Mouse (Mus musculus): ENCODE data around the gene Pex7. TPM values are rescaled to one million over a fixed set of nuclear protein-coding genes. Genes with fewer than 3 reads are reported as not detected.
"Not testable (repeated sequence)": the region's sequence is repeated elsewhere in the genome, so short reads cannot be mapped to it uniquely, and the experiment has no call there.

Gene Pex7
- total RNA-seq, 2 experiments from 2014 or later, result 26.1 to 27.4 TPM

DNA sequence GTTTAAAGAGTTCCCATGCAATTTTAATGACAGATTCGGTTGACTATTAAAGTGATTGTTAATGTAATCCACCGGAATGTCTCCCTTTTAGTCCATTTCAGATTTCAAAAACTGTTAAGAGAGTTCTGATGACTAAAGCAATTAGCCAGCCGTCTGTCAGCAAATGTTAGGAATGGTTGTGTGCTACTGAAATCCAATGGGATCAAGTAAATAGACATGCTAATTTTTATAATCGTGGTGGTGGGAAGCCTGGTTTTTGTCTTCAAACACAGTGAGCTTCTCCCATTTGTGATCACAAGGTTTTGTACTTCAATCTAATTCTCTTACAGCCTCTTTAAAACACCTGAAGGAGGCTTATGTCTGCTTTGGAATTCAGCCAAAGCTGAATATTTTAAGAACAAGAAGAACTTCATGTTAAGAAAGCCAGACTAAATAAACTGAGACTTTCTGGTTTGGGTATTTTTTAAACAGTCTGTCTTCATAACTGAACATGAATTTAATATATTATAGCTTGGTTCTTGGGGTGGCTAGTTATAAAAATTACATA, 28.4 kb upstream of the Pex7 start:
- no peak for DNase-seq (ENCODE audit: low spot score in 2 of 2)
- intact Hi-C loops (cut with DNase I), result loop anchor here (10.0 kb wide), 1 partner anchor 69 kb away; no protein-coding TSS in a partner anchor

- DNase-seq (ENCODE audit: low spot score in 2 of 2), result no peak
- intact Hi-C loops (cut with DNase I), result loop anchor here (10.0 kb wide), 1 partner anchor 70 kb away; no protein-coding TSS in a partner anchor
These were observed 27.8 kb upstream of the Pex7 start for GRCm38 (mm10) chr10:19935295-19935623.

GRCm38 (mm10) chr10:19934384-19935294, 27.1 kb upstream of the Pex7 start, which contains the start of gene Map3k5:
Gene Map3k5 (plus strand): TSS chr10:19934472.
- intact Hi-C loops (cut with DNase I), result loop anchor here (1.0 to 10.0 kb wide), 3 partner anchors 70 to 188 kb away; no protein-coding TSS in a partner anchor
- peak; percentile 22 to 36 for DNase-seq (ENCODE audit: low spot score in 2 of 2)

DNA sequence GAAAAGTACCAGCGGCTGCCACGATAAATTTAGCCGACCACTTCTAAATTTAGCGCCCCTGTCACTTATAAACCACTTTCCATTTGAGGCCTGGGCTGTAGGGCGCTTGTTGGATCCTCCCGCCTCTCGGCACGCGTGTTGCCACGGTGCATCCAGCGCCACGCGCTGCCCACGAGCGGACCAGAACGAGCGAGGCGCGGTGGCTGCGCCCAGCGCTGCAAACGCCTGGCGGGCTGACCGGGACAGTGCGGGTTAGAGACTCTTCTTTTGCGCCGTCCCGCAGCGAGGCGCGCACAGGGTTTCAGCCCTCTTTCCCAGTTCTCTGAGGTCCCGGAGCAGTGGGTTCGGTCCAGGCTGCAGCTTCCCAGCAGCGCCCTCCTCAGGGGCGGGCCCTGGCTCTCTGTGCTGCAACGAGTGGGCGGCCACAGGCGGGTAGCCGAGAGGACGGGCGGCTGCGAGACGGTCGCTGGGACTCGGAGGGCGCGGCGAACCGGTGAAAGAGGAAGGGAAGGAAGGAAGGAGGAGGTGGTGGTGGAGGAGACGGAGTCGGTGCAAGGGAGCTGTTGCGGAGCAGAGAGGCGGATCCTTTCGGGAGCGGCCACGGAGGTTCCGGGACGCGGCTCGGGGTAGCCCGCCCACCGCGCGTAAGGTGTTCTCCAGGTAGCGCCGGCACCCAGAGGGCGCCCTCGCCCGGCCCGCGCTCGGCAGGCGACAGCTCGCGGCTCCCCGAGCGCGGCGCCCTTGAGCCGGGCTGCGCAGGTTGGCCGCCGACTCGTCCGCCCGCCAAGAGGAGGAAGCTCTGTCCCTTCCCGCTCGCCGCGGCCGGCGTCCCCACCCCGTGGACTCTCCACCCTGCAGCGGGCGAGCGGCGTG, 26.3 kb upstream of the Pex7 start:
- peak; percentile 65 to 77 for DNase-seq (ENCODE audit: low spot score in 2 of 2)
- intact Hi-C loops (cut with DNase I), result loop anchor here (1.0 to 10.0 kb wide), 3 partner anchors 71 to 189 kb away; no protein-coding TSS in a partner anchor

DNA sequence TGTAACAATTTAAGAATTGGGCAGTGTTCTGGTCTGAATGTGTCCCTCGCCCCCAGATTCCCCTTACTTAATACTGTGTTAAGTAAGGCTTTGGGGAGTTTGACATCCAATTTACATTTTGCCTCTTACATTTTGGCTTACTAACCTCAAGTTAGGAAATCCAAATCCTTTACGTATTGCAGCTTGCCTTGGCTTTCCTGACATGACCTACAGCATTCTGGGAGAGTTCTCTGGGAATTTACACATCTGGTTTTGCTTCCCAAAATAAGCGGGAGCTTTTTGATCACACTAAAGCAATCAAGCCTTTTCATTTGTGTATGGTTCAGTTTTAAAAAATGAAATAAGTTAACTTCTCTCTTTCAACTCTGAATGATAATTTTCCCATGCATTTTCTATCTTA, 25.5 kb upstream of the Pex7 start:
- DNase-seq (ENCODE audit: low spot score in 2 of 2), result no peak
- intact Hi-C loops (cut with DNase I), result loop anchor here (5.0 to 10.0 kb wide), 2 partner anchors 72 to 189 kb away; no protein-coding TSS in a partner anchor

DNA sequence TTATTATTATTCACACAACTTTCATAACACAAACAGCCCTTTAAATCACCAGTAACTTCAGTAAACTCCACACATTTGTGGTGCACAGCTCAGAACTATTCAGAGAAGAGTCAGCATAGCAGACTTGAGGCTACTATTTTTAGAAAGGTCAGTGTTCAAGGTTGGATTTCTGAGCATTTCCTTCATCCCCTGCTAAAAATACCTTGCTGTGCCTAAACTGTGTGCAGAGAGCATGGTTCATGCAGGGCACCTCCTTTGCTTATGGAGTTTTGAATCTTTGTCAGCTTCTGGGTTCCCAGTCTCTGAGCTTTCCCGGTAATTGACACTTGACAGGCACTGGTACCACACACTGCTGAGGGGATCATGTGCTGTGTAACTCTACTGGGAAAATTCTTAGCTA, 20.7 kb upstream of the Pex7 start:
- DNase-seq (ENCODE audit: low spot score in 2 of 2), result no peak
- intact Hi-C loops (cut with DNase I), result no loop called here

DNA sequence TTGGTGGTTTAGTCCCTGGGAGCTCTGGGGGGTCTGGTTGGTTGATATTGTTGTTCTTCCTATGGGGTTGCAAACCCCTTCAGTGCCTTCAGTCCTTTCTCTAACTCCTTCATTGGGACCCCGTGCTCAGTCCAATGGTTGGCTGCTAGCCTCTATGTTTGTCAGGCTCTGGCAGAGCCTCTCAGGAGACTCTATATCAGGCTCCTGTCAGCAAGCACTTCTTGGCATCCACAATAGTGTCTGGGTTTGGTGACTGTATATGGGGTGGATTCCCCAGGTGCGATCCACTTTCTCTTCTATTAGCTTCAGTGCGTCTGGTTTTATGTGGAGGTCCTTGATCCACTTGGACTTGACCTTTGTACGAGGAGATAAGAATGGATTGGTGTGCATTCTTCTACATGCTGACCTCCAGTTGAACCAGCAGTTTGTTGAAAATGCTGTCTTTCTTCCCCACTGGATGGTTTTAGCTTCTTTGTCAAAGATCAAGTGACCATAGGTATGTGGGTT, 19.0 kb upstream of the Pex7 start:
- DNase-seq (ENCODE audit: low spot score in 2 of 2); intact Hi-C loops (cut with DNase I): not testable (repeated sequence)

DNA sequence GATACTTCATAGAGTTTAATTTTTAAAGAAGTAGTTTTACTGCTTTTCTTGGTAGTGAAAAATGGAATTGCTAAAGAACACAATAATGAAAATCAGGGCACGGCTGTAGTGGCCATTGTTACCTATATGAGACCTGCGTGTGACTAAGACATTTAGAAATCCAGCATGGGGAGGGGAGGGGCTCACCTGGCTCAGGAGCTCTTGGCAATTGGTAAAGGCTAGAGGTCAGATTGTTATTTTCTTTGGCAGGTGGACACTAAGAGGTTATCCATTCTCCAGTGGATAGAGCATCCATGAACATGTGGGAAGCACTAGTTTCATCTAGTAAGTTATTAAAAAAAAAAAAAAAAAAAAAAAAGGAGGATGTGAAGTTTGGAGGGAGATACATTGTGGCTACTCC, 16.8 kb upstream of the Pex7 start:
- intact Hi-C loops (cut with DNase I), result no loop called here

GRCm38 (mm10) chr10:19922410-19922809, 14.9 kb upstream of the Pex7 start:
- no peak for DNase-seq (ENCODE audit: low spot score in 2 of 2)
- intact Hi-C loops (cut with DNase I), result no loop called here

More for the DNA sequence above, 16.8 kb upstream of the Pex7 start:
- no peak for DNase-seq (ENCODE audit: low spot score in 2 of 2)

- intact Hi-C loops (cut with DNase I), result no loop called here
- peak; percentile 73 to 89 for DNase-seq (ENCODE audit: low spot score in 2 of 2)
These were observed 7.8 kb upstream of the Pex7 start for GRCm38 (mm10) chr10:19915301-19915700.

GRCm38 (mm10) chr10:19913806-19914205, 6.3 kb upstream of the Pex7 start:
- no peak for DNase-seq (ENCODE audit: low spot score in 2 of 2)
- intact Hi-C loops (cut with DNase I), result loop anchor here (5.0 kb wide), 2 partner anchors 158 to 213 kb away; no protein-coding TSS in a partner anchor

- intact Hi-C loops (cut with DNase I), result loop anchor here (5.0 kb wide), 2 partner anchors 161 to 216 kb away; no protein-coding TSS in a partner anchor
These were observed 4.1 kb upstream of the Pex7 start for GRCm38 (mm10) chr10:19911583-19911982.

GRCm38 (mm10) chr10:19910516-19910915, 3.0 kb upstream of the Pex7 start:
- no peak for DNase-seq (ENCODE audit: low spot score in 2 of 2)
- intact Hi-C loops (cut with DNase I), result loop anchor here (5.0 kb wide), 2 partner anchors 162 to 217 kb away; no protein-coding TSS in a partner anchor

More at GRCm38 (mm10) chr10:19911583-19911982, 4.1 kb upstream of the Pex7 start:
- no peak for DNase-seq (ENCODE audit: low spot score in 2 of 2)

DNA sequence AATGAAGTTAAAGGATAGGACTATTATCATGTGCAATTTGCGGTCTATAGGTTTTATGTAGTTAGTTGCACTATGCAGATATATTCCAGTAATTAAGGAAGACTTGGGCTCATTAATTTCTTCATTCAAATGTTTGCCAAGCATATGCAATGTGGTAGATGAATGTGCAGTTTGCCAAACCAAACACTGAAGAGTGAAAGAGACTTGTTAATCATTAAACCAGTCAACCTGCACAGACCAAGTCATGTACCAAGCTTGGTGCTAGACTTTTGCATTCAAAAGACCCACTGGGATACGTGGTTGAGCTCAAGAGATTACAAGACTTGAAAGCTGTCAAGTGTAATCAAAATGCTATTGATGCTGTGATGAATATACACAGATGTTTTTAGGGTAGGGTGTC, 587 bp upstream of the Pex7 start:
- DNase-seq (ENCODE audit: low spot score in 2 of 2), result no peak
- intact Hi-C loops (cut with DNase I), result no loop called here

DNA sequence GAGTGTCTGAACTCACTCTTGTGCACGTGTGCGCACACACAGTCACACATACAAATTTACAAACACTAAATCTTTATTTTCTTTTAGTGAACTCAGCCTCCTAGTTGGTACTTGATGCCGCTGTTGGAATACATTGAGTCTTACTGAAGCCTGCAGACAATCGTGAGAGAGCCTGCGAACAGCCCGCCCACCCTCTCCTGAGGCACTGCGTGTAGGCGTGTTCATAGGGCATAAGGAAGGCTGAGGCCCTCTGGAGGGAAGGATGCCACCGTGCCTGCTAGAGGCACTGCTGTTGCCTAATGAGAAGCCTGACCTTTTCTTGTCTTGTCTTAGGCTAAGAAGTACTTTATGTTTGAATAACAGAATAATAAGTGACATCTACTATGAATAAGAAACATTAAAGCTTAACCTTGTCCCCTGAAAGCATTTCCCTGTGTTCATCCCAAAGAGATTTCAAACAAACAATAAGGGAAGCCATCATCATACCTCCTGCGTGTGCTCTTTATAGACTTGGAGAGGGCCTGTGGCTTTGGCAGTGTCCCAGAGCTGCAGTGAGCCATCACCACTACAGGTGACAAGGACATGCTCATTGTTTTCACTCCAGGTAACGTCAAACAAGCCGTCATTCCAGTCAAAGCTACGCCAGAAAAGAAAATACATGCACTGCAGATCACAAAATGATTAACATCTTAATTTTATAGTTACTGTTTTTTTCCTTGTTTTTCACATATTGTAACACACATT, 3.2 kb downstream of the Pex7 start:
- intact Hi-C loops (cut with DNase I), result no loop called here
- DNase-seq (ENCODE audit: low spot score in 2 of 2), result peak; percentile 59 to 81

DNA sequence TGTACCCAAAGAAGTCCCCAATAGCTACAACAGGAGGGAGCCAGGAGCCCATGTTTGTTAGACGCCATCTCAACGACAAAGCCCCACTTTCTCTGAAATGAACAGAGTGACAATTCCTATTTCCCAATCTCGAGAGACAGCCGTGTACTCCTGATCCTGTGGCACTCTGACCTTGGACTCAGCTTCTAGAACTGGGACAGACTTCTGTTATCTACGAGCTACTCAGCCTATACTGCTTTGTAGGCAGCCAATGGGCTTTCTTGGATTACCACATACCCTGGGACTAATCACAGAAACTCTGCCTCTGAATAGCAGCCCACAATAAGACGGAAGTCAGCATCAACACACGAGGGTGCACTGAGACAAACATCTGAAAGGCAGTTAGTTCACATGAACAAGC, 5.5 kb downstream of the Pex7 start:
- DNase-seq (ENCODE audit: low spot score in 2 of 2), result no peak
- intact Hi-C loops (cut with DNase I), result no loop called here

GRCm38 (mm10) chr10:19900191-19900590, 7.3 kb downstream of the Pex7 start:
- DNase-seq (ENCODE audit: low spot score in 2 of 2), result no peak
- intact Hi-C loops (cut with DNase I), result no loop called here

DNA sequence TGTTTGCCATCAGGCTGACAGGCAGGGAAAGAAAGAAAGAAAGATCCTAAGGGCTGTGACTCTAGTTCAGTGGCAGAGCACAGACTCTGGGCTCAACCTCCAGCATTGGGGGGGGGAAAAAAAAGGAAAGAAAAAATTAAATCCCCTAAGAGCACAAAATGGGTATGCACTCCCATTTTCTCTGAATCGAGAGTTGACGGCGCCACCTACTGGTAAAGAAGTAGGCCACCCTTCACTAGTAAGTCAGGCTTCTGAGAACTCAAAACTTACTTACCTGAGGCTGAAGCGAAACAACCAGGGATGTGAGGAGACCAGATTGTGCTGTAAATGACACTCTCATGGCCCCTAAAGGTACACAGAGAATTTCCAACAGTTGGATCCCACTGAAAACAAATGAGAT, 13.5 kb downstream of the Pex7 start:
- intact Hi-C loops (cut with DNase I), result loop anchor here (2.0 to 5.0 kb wide), 3 partner anchors 182 to 653 kb away; partner anchors contain the start of gene Il20ra
- DNase-seq (ENCODE audit: low spot score in 2 of 2), result peak; percentile 49 to 59
